Mouse (Mus musculus) thymus, adult 2 months (tissue): ENCODE measurements around the gene Idh3a. TPM values are rescaled to one million over a fixed set of nuclear protein-coding genes. Genes with fewer than 3 reads are reported as not detected.
"Not testable (repeated sequence)": the region's sequence is repeated elsewhere in the genome, so short reads cannot be mapped to it uniquely, and the experiment has no call there.

Experiments
- DNase-seq: peaks from one replicate; pipeline ENCODE4 v3.0.0; 2021
- H3K27ac ChIP-seq: fragments of 200-500 bp; 2 replicates; pipeline ENCODE4 v1.5.1; 2012; ENCODE audit warnings: low read length, control low read depth; ENCODE audit not compliant: control insufficient read depth, insufficient read depth
- H3K27me3 ChIP-seq: fragments of 200-500 bp; 2 replicates; pipeline ENCODE4 v1.6.1; 2012; ENCODE audit warnings: mild to moderate bottlenecking, low read length, moderate library complexity, mixed read lengths; ENCODE audit not compliant: control insufficient read depth, insufficient read depth
- H3K36me3 ChIP-seq: fragments of 200-500 bp; 2 replicates; pipeline ENCODE4 v1.6.1; 2012; ENCODE audit warnings: mild to moderate bottlenecking, low read length, moderate library complexity; ENCODE audit not compliant: control insufficient read depth, insufficient read depth
- H3K4me1 ChIP-seq: fragments of 200-500 bp; replicated peaks from 2 replicates; pipeline ENCODE4 v1.6.1; 2012; ENCODE audit warnings: low read length; ENCODE audit not compliant: control insufficient read depth, insufficient read depth
- H3K4me3 ChIP-seq: fragments of 200-500 bp; 2 replicates; pipeline ENCODE4 v1.5.1; 2012; ENCODE audit warnings: mild to moderate bottlenecking, low read length, control low read depth, moderate library complexity; ENCODE audit not compliant: control insufficient read depth, insufficient read depth
- CTCF ChIP-seq: fragments of 200-500 bp; IDR thresholded peaks from 2 replicates; pipeline ENCODE4 v1.5.1; 2012; ENCODE audit warnings: mild to moderate bottlenecking, control low read depth, low read length, moderate library complexity, borderline replicate concordance; ENCODE audit not compliant: control insufficient read depth, poor library complexity, insufficient read depth; ENCODE audit errors: extremely low read depth
- POLR2A ChIP-seq: fragments of 200-500 bp; IDR thresholded peaks from 2 replicates; pipeline ENCODE4 v1.6.1; 2012; ENCODE audit warnings: mild to moderate bottlenecking, low read length, control low read depth, moderate library complexity; ENCODE audit not compliant: control insufficient read depth, poor library complexity, insufficient read depth; ENCODE audit errors: extremely low read depth
- WGBS: fragments of 180-500 bp; shearing (Covaris S2); methylation state at CpG from one replicate; pipeline ENCODE4 v1.1.7; 2018; 5-methylcytosine and 5-hydroxymethylcytosine counted together
- polyA plus RNA-seq: library from polyadenylated mRNA; depleted of rRNA; stranded (reverse); fragments of >200 nt; gene quantifications from 2 replicates; pipeline ENCODE4 v1.2.3, GENCODE M21; 2012

Gene Idh3a
- polyA plus RNA-seq, 1 experiment = 50.1 TPM

DNA sequence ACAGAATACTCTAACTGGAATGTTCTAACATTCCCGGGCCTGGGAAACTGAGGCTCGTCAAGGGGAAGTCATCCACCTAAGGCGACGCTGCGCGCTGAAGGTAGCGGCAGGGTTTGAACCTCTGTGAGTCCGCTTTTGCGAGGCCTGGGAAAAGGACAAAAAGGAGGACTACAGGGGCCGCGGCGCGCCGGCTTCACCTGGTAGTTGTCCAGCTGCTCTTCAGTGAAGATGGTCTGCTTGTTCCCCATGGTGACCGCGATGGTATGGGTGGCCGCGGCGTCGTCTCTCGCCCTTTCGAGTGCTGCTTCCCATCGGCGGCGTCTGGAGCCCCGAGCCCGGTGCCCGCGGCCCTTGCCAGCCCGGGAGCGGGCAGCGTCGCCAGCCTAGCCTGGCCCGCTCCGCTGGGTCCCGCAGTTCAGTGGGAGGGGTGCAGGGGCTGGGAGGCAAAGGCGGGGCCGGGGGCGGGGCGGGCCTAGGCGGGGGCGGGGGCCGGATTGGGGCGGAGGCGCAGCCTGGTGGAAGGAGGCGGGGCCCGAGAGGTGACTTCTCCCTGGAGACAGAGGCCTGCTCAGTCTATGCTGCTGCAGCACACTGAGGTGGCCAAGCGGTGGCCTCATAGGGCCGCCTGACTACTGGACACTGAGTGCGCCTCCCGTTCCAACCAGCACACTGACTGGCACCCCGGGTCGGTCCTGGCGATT is 26.2 kb upstream of the Idh3a start, which contains the start of gene Cib2:
Gene Cib2, minus strand, starts transcription at position 448 of the 701 bp plus-strand sequence.
- Histone ChIP-seq H3K4me1 (peaks cover 7% of the 10 kb centered on the region), H3K36me3 (no peaks in the 10 kb centered on the region), H3K4me3 (peak within 1 kb of the TSS; percentile 43), H3K27me3 (no peaks in the 10 kb centered on the region), H3K27ac (no peak within 1 kb of the TSS)
- 8% methylated on average over 47 of the region's 54 CpGs for WGBS
- peak; percentile 77 for DNase-seq
- TF ChIP-seq CTCF (no peak), POLR2A (no peak)

DNA sequence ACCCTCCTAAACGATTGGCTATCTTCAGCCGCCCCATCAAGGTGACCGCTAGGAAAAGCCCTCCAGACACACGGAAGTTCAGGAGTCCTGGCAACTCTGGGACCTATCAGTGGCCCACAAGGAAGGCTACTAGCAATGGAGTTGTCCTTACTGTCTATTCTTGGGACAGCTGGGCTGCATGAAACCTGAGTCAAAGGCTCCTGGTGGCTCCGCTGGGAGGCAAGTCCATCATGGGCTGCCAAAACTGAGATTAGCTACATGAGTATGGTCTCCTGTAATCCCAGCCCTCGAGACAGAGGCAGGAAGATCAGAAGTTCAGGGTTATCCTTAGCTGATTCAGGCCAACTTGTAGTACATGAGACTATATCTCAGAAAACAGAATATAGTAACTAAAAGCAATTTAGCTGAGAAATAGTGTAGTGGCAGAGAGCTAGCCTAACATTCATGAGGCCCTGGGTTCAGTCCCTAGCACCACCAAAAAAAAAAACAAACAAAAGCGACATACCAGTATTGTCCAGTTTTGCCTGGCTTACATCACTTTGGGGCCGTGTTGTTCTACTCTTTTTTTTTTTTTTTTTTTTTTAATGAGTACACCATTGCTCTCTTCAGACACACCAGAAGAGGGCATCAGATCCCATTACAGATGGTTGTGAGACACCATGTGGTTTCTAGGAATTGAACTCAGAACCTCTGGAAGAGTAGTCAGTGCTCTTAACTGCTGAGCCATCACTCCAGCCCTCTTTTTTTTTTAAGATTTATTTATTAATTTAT is 25.1 kb upstream of the Idh3a start:
- 93% methylated on average over 8 of the region's 8 CpGs for whole genome bisulfite sequencing
- no peak overlapping the region for H3K4me3 ChIP-seq
- no peaks in the 10 kb centered on the region for H3K27me3 ChIP-seq
- peaks cover 7% of the 10 kb centered on the region for H3K4me1 ChIP-seq
- H3K27ac ChIP-seq = no peak overlapping the region
- H3K36me3 ChIP-seq = no peaks in the 10 kb centered on the region
- TF ChIP-seq CTCF (no peak), POLR2A (no peak)
- no peak for DNase-seq

DNA sequence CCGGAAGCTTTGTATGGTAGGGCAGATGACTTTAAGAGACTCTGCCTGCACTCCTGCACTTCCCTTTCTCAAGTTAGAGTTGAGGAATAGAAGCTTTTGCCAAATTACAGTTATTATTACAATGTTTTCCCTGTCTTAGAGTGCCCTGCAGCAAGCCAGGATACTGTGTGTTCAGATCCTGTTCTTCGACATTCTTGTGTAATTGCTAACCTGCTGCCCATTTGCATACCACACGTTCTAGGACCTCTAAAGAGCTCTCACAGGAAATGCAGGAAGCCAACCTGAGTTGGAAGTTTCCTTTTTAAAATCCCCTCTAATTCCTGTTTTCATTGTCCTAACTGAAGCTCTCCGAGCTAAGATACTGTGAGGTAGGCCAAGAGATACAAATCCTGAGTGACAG is 19.2 kb upstream of the Idh3a start:
- Histone ChIP-seq H3K27me3 (no peaks in the 10 kb centered on the region), H3K4me3 (no peak overlapping the region), H3K4me1 (no peaks in the 10 kb centered on the region), H3K27ac (no peak overlapping the region), H3K36me3 (no peaks in the 10 kb centered on the region)
- 40% methylated on average over 4 of the region's 4 CpGs for WGBS
- no peak for DNase-seq
- no peak for TF ChIP-seq CTCF
- TF ChIP-seq POLR2A = no peak

DNA sequence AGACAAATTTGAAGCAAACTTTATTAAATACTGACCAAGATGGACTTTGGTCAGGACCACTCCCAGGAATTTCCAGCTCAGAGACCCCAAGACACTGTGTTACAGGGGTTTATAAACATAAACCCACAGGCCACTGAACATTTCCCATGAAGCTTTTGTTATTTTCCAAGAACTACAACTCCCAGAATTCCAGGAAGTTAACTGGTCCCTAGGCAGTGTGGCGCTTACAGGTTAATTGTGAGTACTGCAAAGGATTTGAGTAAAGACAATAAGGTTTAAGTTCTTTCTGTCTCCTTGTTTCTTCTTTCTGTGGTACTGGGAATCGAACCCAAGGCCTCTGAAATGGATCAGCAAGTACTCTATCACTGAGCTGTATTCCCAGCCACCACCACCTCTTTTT is 17.4 kb upstream of the Idh3a start:
- Histone ChIP-seq H3K36me3 (no peaks in the 10 kb centered on the region), H3K4me3 (no peak overlapping the region), H3K4me1 (no peaks in the 10 kb centered on the region), H3K27me3 (no peaks in the 10 kb centered on the region), H3K27ac (no peak overlapping the region)
- no peak for TF ChIP-seq CTCF
- no peak for TF ChIP-seq POLR2A
- DNase-seq = no peak
- 80% methylated on average over 2 of the region's 2 CpGs for WGBS

DNA sequence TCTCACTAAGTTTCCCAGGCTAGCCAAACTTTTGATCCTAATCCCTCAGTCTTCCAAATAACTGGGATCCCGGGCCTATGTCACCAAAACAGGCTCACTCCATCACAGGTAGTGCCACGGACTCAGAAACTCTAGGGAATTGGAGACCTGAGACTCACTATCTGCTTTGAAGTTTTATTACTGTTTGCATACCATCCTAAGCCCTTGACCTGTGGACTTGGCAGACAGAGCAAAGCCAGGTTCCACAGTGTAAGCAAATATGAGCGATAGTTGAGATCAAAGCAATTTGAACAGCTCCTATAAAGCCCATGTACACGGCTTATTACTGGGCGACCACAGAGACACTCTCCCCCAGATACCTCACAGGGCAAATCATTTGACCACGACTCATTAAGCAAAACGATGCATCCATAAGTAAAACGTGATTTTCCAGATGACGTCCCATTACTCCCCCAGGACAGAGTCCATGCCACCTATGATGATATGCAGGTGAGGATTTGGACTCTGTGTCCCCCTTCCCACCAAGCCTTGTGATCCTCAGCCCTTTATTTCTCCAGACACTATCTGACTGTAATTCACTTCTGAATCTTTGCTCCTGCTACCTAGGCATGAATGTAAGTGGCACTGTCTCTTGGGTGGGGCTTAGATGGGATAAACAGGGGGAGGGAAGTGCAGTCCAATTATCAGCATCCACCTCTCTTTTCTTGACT is 14.8 kb upstream of the Idh3a start:
- no peak for DNase-seq
- H3K4me3 ChIP-seq = no peak overlapping the region
- no peaks in the 10 kb centered on the region for H3K4me1 ChIP-seq
- H3K36me3 ChIP-seq = no peaks in the 10 kb centered on the region
- no peaks in the 10 kb centered on the region for H3K27me3 ChIP-seq
- no peak for TF ChIP-seq POLR2A
- no peak for TF ChIP-seq CTCF
- 90% methylated on average over 9 of the region's 9 CpGs for WGBS
- no peak overlapping the region for H3K27ac ChIP-seq

DNA sequence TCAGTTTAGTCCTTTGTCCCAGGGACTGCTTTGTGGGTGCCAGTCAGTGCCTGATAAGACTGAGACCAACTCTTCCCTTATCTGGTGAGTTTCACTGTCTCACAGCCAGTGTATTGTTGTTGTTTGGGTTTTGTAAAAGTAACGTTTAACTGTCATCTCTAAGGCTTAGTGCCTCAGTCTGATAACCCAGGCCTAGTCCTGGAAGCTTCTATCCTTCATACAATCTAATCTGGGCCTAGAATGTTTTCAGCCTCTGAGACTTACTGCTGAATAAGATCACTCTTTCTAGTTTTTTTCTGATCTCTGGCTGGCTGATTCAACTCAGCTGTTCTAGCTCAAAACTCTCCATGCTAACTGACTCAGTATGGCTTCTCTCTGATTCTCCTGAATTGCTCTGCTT is 2.4 kb upstream of the Idh3a start:
- Histone ChIP-seq H3K4me3 (no peak overlapping the region), H3K4me1 (peaks cover 5% of the 10 kb centered on the region; the same call in 1 of the 2 replicates), H3K27me3 (no peaks in the 10 kb centered on the region), H3K36me3 (no peaks in the 10 kb centered on the region), H3K27ac (no peak overlapping the region)
- no peak for TF ChIP-seq CTCF
- TF ChIP-seq POLR2A = no peak
- DNase-seq = no peak
- WGBS = 84% methylated on average over 1 of the region's 1 CpGs

DNA sequence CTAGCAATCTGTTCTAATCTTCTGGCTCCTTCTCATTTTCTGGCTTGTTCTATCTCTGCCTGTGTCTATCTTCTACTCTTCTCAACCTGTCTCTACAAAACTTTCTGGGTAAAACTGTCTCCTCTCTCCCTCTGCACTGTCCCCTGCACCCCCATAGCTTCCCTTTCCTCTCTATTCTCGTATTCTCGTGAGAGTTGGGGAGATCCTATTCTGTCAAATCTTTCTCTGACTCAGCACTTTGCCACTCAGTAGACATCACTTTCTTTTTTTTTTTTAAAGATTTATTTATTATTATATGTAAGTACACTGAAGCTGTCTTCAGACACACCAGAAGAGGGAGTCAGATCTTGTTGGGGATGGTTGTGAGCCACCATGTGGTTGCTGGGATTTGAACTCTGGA is 2.0 kb upstream of the Idh3a start:
- not testable (repeated sequence) for H3K36me3 ChIP-seq, DNase-seq, H3K27me3 ChIP-seq, H3K4me1 ChIP-seq, H3K27ac ChIP-seq, H3K4me3 ChIP-seq
- WGBS = 69% methylated on average over 2 of the region's 2 CpGs
